Mouse (Mus musculus) gastrocnemius, adult 8-10 months (tissue): ENCODE data around the gene Dnajc3. TPM values are rescaled to one million over a fixed set of nuclear protein-coding genes. Genes with fewer than 3 reads are reported as not detected.
"Not testable (repeated sequence)": the region's sequence is repeated elsewhere in the genome, so short reads cannot be mapped to it uniquely, and the experiment has no call there.

Experiments
- DNase-seq, 2 experiments: peaks; one replicate each; pipeline ENCODE4 v3.0.0; 2022; ENCODE audit warnings: low spot score in 2 of 2
- total RNA-seq, 4 experiments: library from RNA; stranded (reverse); gene quantifications; 2 replicates each; pipeline ENCODE4 v1.2.4; 2022

The Dnajc3 gene
- total RNA-seq, 4 experiments from 2014 or later: 15.9 to 21.0 (median 19.1) TPM

- DNase-seq: not testable (repeated sequence)
Observed at GRCm38 (mm10) chr14:118982429-118983045, 44.8 kb downstream of the Dnajc3 start.

GRCm38 (mm10) chr14:118983396-118983795 lies 45.6 kb downstream of the Dnajc3 start:
- DNase-seq: no peak

- DNase-seq: no peak
Observed at GRCm38 (mm10) chr14:118984161-118984560, 46.4 kb downstream of the Dnajc3 start.

GRCm38 (mm10) chr14:118986653-118987522 lies 49.1 kb downstream of the Dnajc3 start:
- peak; percentile 33 to 53 for DNase-seq

- no peak for DNase-seq
Observed at GRCm38 (mm10) chr14:118987523-118988496, 50.0 kb downstream of the Dnajc3 start.

GRCm38 (mm10) chr14:118995226-118995925 lies 57.6 kb downstream of the Dnajc3 start:
- DNase-seq: no peak

GRCm38 (mm10) chr14:119003320-119003719 lies 65.5 kb downstream of the Dnajc3 start:
- DNase-seq: no peak

- DNase-seq: no peak
Observed at GRCm38 (mm10) chr14:119005834-119006233, 68.1 kb downstream of the Dnajc3 start.

- DNase-seq: no peak
Observed at GRCm38 (mm10) chr14:119006441-119007102, 68.8 kb downstream of the Dnajc3 start.

- peak; percentile 97 for DNase-seq
Observed at GRCm38 (mm10) chr14:119007103-119007951, 69.6 kb downstream of the Dnajc3 start.

GRCm38 (mm10) chr14:119008031-119008590 lies 70.3 kb downstream of the Dnajc3 start:
- no peak for DNase-seq

GRCm38 (mm10) chr14:119009531-119009930 lies 71.8 kb downstream of the Dnajc3 start:
- DNase-seq: no peak

GRCm38 (mm10) chr14:119012607-119013431 lies 75.0 kb downstream of the Dnajc3 start:
- no peak for DNase-seq

- no peak for DNase-seq
Observed at GRCm38 (mm10) chr14:119013549-119013948, 75.8 kb downstream of the Dnajc3 start.

- no peak for DNase-seq
Observed at GRCm38 (mm10) chr14:119025889-119026288, 88.1 kb downstream of the Dnajc3 start.

- peak; percentile 23 to 31 for DNase-seq
Observed at GRCm38 (mm10) chr14:119027130-119027529, 89.4 kb downstream of the Dnajc3 start.

GRCm38 (mm10) chr14:119027675-119028253 lies 90.0 kb downstream of the Dnajc3 start:
- no peak for DNase-seq
